Mouse (Mus musculus) left cerebral cortex, postnatal 25 days (tissue): ENCODE data around the gene 1700028P14Rik. TPM values are rescaled to one million over a fixed set of nuclear protein-coding genes. Genes with fewer than 3 reads are reported as not detected.

Source experiments
- DNase-seq, 2 experiments: peaks; one replicate each; pipeline ENCODE4 v3.0.0; 2022; ENCODE audit warnings: low spot score in 2 of 2, mixed read lengths in 1 of 2
- intact Hi-C: fragments of 180-260 bp; cut with DNase I; formaldehyde crosslinking; loops from one replicate; pipeline ENCODE4 v1.15.1; 2025
- total RNA-seq, 2 experiments: library from RNA; stranded (reverse); gene quantifications; 2 replicates each; pipeline ENCODE4 v1.2.3; 2021

1700028P14Rik gene
- total RNA-seq, 2 experiments from 2014 or later, result 0.99 to 1.1 TPM

DNA sequence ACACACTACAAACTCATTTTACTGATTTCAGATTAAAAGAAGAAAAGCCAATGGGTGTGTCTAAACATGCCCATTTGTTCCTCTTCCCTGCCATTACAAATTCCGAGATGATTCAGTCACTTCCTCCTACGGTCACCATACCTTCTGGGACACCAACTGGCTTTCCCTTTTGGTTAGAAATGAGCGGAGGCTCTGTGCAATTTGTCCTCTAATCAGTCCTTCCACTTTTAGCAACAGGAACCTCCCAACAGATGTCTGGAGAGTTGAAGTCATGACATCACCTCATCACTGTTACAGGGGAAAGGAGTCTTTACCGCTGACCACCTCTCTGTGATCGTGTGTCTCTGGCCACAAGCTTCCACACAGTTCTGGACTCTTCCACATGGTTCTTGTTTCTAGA lies 132.0 kb downstream of the 1700028P14Rik start:
- DNase-seq, result peak in 1 of 2 experiments; percentile 86

DNA sequence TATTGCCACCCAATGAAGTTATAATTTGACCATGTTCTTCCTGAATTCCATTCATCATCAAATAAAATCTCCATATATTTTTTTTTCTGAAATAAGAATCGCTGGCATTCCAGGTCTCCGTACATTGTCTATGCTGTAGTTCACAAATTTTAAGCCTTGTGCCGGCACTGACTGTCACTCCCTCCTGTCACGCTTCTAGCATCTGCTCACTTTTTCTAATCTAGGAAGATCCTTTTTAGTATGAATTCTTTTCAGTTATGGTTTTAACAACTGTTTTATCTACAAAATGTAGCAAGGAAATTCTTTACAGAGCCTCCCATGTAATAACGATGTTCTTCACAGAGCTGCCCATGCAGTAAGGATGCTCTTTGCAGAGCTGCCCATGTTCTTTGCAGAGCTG lies 134.1 kb downstream of the 1700028P14Rik start:
- intact Hi-C loops, result loop anchor here (10.0 kb wide), 1 partner anchor 914 kb away; no protein-coding TSS in a partner anchor
- DNase-seq, result peak in 1 of 2 experiments; percentile 81

More for the DNA sequence above, 132.0 kb downstream of the 1700028P14Rik start:
- intact Hi-C loops, result loop anchor here (1.0 kb wide), 1 partner anchor 220 kb away; no protein-coding TSS in a partner anchor

DNA sequence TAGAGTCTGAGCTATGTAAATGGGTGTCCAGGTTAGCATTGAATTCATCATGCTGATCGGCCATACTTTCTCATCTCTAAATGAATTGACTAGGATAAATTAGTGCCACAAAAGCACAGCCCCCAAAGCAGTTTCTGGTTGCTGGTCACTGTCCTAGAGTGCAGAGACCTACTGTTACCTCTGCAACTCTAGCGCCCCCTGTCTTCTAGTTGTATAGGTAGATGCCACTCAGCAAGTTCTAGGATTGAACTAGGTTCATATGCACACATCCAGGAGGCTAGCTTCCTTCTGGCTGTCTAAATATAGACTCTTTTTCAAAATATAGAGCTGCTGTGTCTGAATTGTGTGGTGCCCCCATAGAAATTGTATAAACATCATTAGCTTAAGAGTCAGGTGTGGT lies 141.3 kb downstream of the 1700028P14Rik start:
- intact Hi-C loops, result loop anchor here (10.0 kb wide), 1 partner anchor 907 kb away; no protein-coding TSS in a partner anchor

More for the DNA sequence above, 141.3 kb downstream of the 1700028P14Rik start:
- no peak for DNase-seq

Other genes with a start within 250 kb of the 1700028P14Rik start
- 1 to 10 TPM; 1.0 to 1.2 TPM for gene Mamdc2, start 204.4 kb downstream of the 1700028P14Rik start, total RNA-seq
- gene Ptar1, start 34.6 kb upstream of the 1700028P14Rik start, total RNA-seq, result 10 to 100 TPM; 42.6 to 45.9 TPM
- 100 to 1,000 TPM; 116 to 124 TPM for gene Apba1, start 106.1 kb upstream of the 1700028P14Rik start, total RNA-seq